Mouse (Mus musculus): ENCODE results near the gene Tmub1. TPM values are rescaled to one million over a fixed set of nuclear protein-coding genes. Genes with fewer than 3 reads are reported as not detected.

The Tmub1 gene
- polyA plus RNA-seq, 1 experiment = 32.8 TPM

DNA sequence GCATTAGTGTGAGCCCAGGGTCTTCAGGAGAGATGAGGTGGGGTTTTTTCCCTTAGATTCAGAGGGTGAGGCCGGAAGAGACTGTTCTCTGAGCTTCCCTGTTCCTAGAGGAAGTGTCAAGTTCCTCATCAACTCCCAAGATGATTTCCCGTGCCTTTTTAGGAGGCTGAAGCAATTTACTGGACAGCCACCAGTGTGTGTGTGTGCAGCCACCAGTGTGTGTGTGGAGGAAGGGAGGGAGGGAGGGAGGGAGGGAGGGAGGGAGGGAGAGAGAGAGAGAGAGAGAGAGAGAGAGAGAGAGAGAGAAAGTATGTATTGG is 6.3 kb upstream of the Tmub1 start:
- no peak for DNase-seq (ENCODE audit: low read depth)

DNA sequence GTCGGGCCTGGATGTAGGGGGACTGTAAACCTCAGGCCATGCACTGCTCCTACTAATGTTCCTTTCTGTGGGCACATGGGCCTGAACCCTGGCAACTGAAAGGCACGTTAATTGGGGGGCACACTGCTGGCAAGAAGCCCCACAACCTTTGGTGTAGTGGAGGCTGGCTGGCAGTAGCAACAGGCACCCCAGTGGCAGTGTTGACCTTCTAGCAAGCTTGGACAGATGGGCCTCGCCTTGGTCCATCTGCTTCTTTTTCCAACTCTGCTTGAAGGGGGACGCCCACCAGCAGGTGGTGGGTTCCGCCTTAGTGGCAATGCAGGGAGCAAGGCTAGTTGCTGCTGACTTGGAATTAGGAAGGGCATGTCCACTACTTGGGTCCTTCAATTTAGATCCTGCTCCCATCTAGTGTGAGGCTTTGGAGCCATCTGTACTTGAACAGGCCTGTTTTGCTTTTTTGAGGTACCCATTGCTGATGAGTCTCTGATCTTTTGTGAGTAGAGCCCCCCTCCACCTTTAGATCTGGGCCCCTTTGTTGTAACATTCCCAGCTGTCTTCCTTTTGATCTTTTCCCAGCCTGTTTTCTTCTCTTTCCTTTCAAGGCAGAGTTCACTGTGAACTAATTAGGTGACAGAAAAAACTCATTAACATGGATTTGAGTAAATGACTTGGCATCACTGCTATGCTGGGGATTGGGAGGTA is 5.8 kb upstream of the Tmub1 start:
- DNase-seq (ENCODE audit: low read depth) = no peak

GRCm38 (mm10) chr5:24452691-24453233 is 5.1 kb upstream of the Tmub1 start:
- DNase-seq (ENCODE audit: low read depth) = no peak

- no peak for DNase-seq (ENCODE audit: low read depth)
Observed at GRCm38 (mm10) chr5:24452030-24452690, 4.5 kb upstream of the Tmub1 start, which contains the start of gene Agap3. Gene Agap3 (plus strand): TSS chr5:24452177.

GRCm38 (mm10) chr5:24451264-24452029 is 3.8 kb upstream of the Tmub1 start:
- DNase-seq (ENCODE audit: low read depth) = no peak

DNA sequence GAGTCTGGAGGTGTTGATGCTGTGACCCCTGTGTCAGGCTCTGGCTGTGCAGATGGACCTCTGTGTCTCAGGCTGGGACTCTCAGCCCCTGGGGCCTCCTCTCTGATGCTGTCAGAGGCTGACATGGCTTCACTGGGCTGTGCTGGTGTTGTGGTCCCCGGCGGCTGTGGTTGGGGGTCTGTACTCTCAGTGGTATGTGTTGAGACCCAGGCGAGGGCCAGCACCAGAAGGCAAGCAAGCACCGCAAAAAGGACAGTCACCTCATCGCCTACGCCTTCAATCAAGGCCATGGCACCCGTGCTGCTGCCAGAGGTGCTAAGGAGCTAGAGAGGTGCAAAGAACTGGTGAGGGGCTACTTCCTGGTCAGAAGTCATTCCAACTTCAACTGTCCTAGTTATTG is 1.0 kb downstream of the Tmub1 start:
- DNase-seq (ENCODE audit: low read depth) = no peak

DNA sequence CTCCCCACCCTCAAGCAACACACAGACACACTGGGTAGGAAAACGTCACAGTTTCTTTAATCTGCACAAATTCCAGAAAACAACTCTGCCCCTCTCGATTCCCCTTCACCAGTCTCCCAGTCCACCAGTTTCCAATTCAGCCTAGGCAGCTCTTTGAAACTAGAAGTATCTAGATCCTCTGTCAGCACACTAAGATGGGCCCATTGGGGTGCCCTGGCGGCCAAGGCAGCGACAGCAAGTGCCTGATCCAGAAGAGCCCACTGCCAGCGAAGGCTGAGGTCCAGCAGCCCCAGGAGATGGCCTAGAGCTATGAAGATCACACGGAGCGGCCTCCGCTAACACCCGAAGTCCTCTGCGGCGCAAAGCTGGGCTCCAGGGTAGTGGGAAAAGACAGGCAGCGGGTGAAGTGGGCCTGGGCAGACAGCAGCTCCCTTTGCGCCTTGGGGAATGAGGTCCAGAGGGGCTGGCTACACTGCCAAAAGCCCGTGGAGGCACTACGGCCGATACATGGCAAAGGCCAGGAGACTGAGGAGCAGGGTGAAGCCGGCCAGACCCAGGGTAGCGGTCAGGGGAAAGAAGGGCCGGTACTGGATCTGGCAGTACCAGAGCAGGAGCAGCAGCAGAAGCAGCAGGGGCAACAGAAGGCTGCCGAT is 2.1 kb downstream of the Tmub1 start:
- no peak for DNase-seq (ENCODE audit: low read depth)

GRCm38 (mm10) chr5:24444746-24445427 is 2.8 kb downstream of the Tmub1 start, which contains the start of gene Fastk:
Gene Fastk (minus strand): TSS chr5:24445287.
- DNase-seq (ENCODE audit: low read depth) = no peak

GRCm38 (mm10) chr5:24443927-24444326 is 3.7 kb downstream of the Tmub1 start:
- no peak for DNase-seq (ENCODE audit: low read depth)

DNA sequence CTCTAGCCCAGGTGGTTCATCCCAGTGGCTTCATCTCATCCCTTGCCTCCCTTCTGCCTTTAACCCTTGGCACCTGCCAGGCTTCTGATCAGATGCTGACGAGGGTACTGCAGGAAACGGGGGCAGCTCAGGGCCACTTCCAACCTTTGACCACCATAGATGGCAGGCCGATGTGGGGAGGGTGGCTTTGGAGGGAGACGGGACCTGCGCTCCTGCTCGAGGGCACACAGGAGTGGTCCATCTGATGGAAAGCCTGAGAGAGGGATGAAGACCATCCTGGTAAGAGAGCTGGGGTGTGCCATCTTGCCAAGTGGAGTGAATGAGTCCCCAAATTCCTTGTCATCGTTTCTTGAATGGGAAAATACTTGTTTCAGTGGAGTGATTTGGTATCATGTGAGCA is 4.5 kb downstream of the Tmub1 start:
- no peak for DNase-seq (ENCODE audit: low read depth)

GRCm38 (mm10) chr5:24442029-24442428 is 5.6 kb downstream of the Tmub1 start:
- DNase-seq (ENCODE audit: low read depth) = no peak

GRCm38 (mm10) chr5:24441187-24441586 is 6.5 kb downstream of the Tmub1 start:
- no peak for DNase-seq (ENCODE audit: low read depth)

DNA sequence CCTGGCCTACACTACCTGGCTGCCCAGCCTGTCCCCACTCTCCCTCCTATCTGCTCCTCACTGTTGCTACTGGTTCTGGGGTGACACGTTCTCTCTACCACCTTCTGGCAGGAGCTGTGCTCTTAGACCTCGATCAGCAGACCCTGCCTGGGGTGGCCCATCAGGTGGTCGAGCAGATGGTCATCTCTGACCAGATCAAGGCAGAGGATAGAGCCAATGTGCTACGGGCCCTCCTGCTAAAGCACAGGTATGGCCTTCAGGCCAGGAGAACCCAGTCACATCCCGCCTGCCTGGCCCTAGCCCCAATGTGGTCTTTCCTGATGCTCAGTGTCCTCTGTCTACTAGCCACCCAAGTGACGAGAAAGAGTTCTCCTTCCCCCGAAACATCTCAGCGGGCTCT is 13.7 kb downstream of the Tmub1 start:
- no peak for DNase-seq (ENCODE audit: low read depth)

GRCm38 (mm10) chr5:24428596-24428995 is 19.1 kb downstream of the Tmub1 start:
- no peak for DNase-seq (ENCODE audit: low read depth)

- DNase-seq (ENCODE audit: low read depth) = no peak
Observed at GRCm38 (mm10) chr5:24427981-24428402, 19.7 kb downstream of the Tmub1 start.

GRCm38 (mm10) chr5:24427285-24427633 is 20.4 kb downstream of the Tmub1 start:
- DNase-seq (ENCODE audit: low read depth) = no peak

DNA sequence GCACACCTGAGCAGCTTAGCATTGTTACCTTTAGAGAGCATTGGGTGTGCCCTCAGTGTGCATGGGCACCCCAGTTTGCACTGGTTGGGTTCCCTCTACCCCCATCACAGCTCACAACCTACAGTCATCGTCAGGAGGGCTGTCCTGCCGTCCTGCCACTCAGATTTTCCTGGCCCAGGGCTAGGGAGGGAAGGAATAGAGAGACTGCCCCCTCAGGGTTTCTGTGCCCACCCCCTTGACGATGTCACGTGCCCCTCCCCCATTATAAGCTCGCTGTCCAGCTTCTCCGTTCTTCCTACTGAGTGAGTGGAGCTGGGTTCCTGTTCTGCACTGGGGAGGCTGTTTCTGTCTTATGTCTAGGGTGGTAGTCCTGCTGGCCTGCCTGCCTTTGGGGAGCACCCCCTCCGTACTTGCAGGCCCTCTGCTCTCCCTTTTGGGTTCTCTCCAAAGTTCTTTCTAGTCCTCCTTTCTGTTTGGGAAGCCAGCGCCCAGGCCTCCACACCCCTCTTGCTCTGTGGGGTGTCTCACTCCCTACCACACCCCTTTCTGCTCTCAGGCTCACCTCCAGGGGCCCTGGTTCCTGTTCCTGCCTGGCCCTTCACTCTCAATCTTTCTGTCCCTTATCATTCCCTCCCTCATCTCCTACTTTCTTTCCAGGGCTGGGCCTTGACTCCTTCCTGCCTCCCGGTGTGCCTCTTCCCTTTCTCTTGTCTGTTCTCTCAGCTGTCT is 20.9 kb downstream of the Tmub1 start:
- no peak for DNase-seq (ENCODE audit: low read depth)

DNA sequence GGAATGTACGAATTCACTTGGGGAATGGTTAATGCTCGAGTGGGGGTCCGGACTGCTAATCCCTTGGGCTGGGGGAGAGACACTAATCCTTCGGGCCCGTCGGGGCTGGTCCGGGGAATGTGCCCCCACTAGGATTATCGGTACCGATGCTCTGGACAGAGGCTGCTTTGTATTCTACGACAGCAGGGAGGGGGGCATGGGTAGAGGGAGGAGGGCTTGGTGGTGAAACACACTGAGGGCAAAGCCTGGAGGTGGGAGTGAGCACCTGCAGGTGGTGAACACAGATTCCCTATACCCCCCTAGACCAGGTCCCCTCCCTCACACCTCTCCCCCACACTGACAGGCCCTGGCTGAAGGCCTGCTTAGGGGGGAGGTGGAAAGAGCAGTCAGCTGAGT is 21.6 kb downstream of the Tmub1 start:
- DNase-seq (ENCODE audit: low read depth) = no peak

DNA sequence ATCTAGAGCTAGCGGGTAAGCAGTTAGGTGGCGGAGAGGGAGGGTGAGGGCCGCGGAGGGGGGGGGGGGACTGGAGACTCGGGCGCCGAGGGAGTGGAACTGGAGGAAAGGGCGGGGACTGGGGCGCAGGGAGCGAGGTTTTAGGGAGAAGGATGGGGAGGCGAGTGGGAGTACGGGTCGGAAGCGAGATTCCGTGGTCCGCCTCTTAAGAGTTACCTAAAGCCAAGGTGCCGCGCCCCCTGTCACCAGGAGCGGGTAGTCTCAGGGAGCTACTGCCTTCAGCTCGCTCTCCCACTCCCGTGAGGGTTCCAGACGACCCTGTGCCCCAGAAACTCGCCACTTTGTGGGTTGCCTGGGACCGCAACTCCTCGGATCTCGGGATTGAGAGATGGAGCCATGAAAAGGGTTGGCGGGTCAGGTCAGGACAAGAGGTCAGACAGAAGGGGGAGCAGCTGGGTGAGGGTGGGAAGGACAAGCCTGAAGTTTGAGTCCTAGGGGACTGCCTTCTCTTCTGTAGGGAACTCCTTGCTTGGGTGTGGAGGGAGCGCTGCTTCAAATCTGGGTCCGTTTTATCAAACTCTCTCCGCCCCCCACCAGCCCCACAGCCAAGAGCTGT is 22.1 kb downstream of the Tmub1 start:
- DNase-seq (ENCODE audit: low read depth) = no peak

DNA sequence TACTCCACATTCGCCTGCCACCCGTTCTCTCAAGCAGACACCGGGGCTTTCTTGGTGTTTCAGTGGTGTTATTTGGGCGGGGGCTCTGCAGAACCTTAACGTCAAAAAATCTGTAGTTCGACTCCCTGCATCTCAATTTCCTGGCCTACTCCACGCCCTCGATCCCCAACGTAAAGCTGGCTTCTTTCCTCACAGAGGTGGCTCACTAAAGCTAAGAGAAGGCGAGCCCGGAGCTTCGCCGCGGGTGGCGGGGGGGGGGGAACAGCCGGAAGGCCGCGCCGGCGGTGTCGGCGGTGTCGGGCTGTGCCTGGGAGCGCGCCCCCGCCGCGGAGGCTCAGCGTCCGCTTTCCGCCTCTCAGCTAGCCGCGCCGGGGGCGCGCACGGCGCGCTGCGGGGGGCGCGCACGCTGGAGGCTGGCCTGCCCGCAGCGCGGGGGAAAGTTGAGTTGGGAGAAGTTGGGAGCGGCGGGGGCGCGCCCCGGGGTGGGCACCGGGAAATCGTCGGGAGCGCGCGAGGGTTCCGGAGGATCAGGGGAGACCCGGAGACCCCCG is 22.7 kb downstream of the Tmub1 start:
- no peak for DNase-seq (ENCODE audit: low read depth)

Data from gonadal fat pad, adult 2 months (tissue).